23 mouse cellular contexts compared by ENCODE assay signal in the genomic region with DNA sequence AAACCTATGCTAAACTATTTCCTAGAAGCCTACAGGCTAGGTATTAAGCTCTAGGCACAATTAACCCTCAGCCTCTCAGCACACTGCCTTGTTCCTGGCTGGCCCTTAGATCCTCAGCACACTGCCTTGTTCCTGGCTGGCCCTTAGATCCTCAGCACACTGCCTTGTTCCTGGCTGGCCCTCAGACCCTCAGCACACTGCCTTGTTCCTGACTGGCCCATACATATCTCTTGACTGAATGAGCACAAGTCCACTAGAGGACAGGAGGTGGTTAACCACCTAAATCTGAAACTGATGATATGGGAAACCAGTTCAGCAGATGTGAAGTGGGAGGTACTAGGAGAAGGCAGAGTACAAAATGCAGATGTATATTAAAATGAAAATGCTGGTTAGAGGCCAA. TPM values are rescaled to one million over a fixed set of nuclear protein-coding genes. Genes with fewer than 3 reads are reported as not detected.
DNase-seq lines count a peak whose midpoint lies in the region; ATAC-seq and TF ChIP-seq lines count a peak whose summit lies in the region.
"Had no signal": no experiment of that assay in that cellular context is flagged by ENCODE, and none has a peak within 500 bp of the region (broad histone marks: within the 10 kb centered on the region; RNA-seq: fewer than 3 reads in every experiment).

No protein-coding gene starts in this region.

- peaks cover 12% of the 10 kb centered on the region for H3K4me1 ChIP-seq in heart, embryonic 10.5 days
- H3K4me1 ChIP-seq in kidney, embryonic 14.5 days (ENCODE audit: control insufficient read depth, insufficient read depth, low read length), result no peaks in the 10 kb centered on the region
- H3K4me1 ChIP-seq in lung, postnatal 0 days (ENCODE audit: insufficient read depth, low read depth, low read length), result no peaks in the 10 kb centered on the region
- H3K4me1 ChIP-seq: liver, embryonic 12.5 days had no signal

- H3K9ac ChIP-seq in kidney, embryonic 14.5 days (ENCODE audit: low read depth, low read length), result no peak overlapping the region
- no peak overlapping the region for H3K9ac ChIP-seq in lung, postnatal 0 days (replicated peaks; ENCODE audit: low read depth)
- H3K9ac ChIP-seq: forebrain, postnatal 0 days; hindbrain, embryonic 12.5 days; limb, embryonic 13.5 days; liver, embryonic 12.5 days; midbrain, embryonic 12.5 days; neural tube, embryonic 15.5 days had no signal

- H3K27me3 ChIP-seq in heart, embryonic 10.5 days (ENCODE audit: insufficient read depth, poor library complexity, severe bottlenecking), result no peaks in the 10 kb centered on the region
- H3K27me3 ChIP-seq in kidney, embryonic 14.5 days (ENCODE audit: control insufficient read depth, insufficient read depth, low read length), result no peaks in the 10 kb centered on the region
- H3K27me3 ChIP-seq in lung, postnatal 0 days (replicated peaks; ENCODE audit: insufficient read depth, low read length), result no peaks in the 10 kb centered on the region
- H3K27me3 ChIP-seq: hindbrain, embryonic 12.5 days; limb, embryonic 13.5 days; liver, embryonic 12.5 days; midbrain, embryonic 12.5 days; neural tube, embryonic 15.5 days had no signal

- H3K27ac ChIP-seq in heart, embryonic 10.5 days, result peak overlapping the region; percentile 64; the same call in 1 of the 2 replicates
- no peak overlapping the region for H3K27ac ChIP-seq in kidney, embryonic 14.5 days (ENCODE audit: low read depth, low read length)
- peak overlapping the region; percentile 34; the same call in 1 of the 2 replicates for H3K27ac ChIP-seq in lung, postnatal 0 days (ENCODE audit: low read length)
- H3K27ac ChIP-seq: forebrain, embryonic 10.5 days; hindbrain, embryonic 12.5 days; limb, embryonic 13.5 days; liver, embryonic 12.5 days; midbrain, embryonic 12.5 days; neural tube, embryonic 15.5 days had no signal

- no peak for TF ChIP-seq CTCF in lung, postnatal 0 days (IDR thresholded peaks at IDR 0.05)

- no peak for TF ChIP-seq EP300 in lung, postnatal 0 days (IDR thresholded peaks at IDR 0.05)

- no peak for ATAC-seq in kidney, embryonic 14.5 days (ENCODE audit: low FRiP score, low TSS enrichment)
- ATAC-seq in lung, postnatal 0 days, result peak; percentile 52
- ATAC-seq: forebrain, postnatal 0 days; liver, embryonic 12.5 days had no signal

- H3K4me2 ChIP-seq in kidney, embryonic 14.5 days (replicated peaks; ENCODE audit: low read depth, low read length), result no peak overlapping the region
- no peak overlapping the region for H3K4me2 ChIP-seq in lung, postnatal 0 days (replicated peaks; ENCODE audit: low read depth, low read length)
- H3K4me2 ChIP-seq: hindbrain, embryonic 12.5 days; limb, embryonic 13.5 days; liver, embryonic 12.5 days; midbrain, embryonic 12.5 days; neural tube, embryonic 15.5 days had no signal

- H3K36me3 ChIP-seq in heart, embryonic 10.5 days, result no peaks in the 10 kb centered on the region
- no peaks in the 10 kb centered on the region for H3K36me3 ChIP-seq in kidney, embryonic 14.5 days (ENCODE audit: control insufficient read depth, insufficient read depth, low read length)
- H3K36me3 ChIP-seq in lung, postnatal 0 days (ENCODE audit: insufficient read depth, low read length), result no peaks in the 10 kb centered on the region
- H3K36me3 ChIP-seq: forebrain, embryonic 10.5 days; hindbrain, embryonic 12.5 days; limb, embryonic 13.5 days; liver, embryonic 12.5 days; midbrain, embryonic 12.5 days; neural tube, embryonic 15.5 days had no signal

- DNase-seq in heart, embryonic 10.5 days (ENCODE audit: low spot score), result no peak
- no peak for DNase-seq in heart, adult 9 months (ENCODE audit: low spot score in 2 of 2)
- peak; percentile 15 for DNase-seq in kidney, adult 18-20 months
- no peak for DNase-seq in lung, postnatal 0 days (ENCODE audit: low spot score)
- no peak for DNase-seq in lung, postnatal 14 days
- no peak for DNase-seq in urinary bladder, postnatal 14 days (ENCODE audit: low spot score)
- DNase-seq: adrenal gland, postnatal 36 days; cerebellum, postnatal 10 days; forebrain, postnatal 0 days; gastrocnemius, postnatal 25 days; layer of hippocampus, adult 9-11 months; lung, adult 18-20 months; right cerebral cortex, adult 18-20 months; thymus, adult 18-20 months; thymus, postnatal 36 days had no signal

- no peaks in the 10 kb centered on the region for H3K9me3 ChIP-seq in heart, embryonic 10.5 days
- H3K9me3 ChIP-seq in kidney, embryonic 14.5 days (ENCODE audit: control insufficient read depth, low read length), result no peaks in the 10 kb centered on the region
- H3K9me3 ChIP-seq in lung, postnatal 0 days (ENCODE audit: low read length), result no peaks in the 10 kb centered on the region
- H3K9me3 ChIP-seq: forebrain, embryonic 10.5 days; hindbrain, embryonic 12.5 days; limb, embryonic 13.5 days; liver, embryonic 12.5 days; midbrain, embryonic 12.5 days; neural tube, embryonic 15.5 days had no signal

- no peak overlapping the region for H3K4me3 ChIP-seq in heart, embryonic 10.5 days
- H3K4me3 ChIP-seq in kidney, embryonic 14.5 days (ENCODE audit: low read length), result no peak overlapping the region
- no peak overlapping the region for H3K4me3 ChIP-seq in lung, postnatal 0 days (ENCODE audit: low read depth, low read length)
- H3K4me3 ChIP-seq: forebrain, embryonic 10.5 days; hindbrain, embryonic 12.5 days; limb, embryonic 13.5 days; liver, embryonic 12.5 days; midbrain, embryonic 12.5 days; neural tube, embryonic 15.5 days had no signal

RNA-seq across cellular contexts. Expression of gene Ckmt2, which starts 35.0 kb away (rescaled TPM):
- polyA plus RNA-seq in heart, embryonic 10.5 days (2016; fragmentation: Nextera tagmentation; extraction: Ambion mirVana), result 3.3 and 7.8 TPM in 2 replicates
- polyA plus RNA-seq in kidney, embryonic 14.5 days (2014; fragmentation: Nextera tagmentation; extraction: Ambion mirVana), result not detected in 2 replicates
- polyA plus RNA-seq in lung, postnatal 0 days (2015; fragmentation: Nextera tagmentation; extraction: Ambion mirVana), result 0.20 and 0.44 TPM in 2 replicates
- polyA plus RNA-seq: embryonic facial prominence, embryonic 11.5 days; forebrain, embryonic 10.5 days; forebrain, postnatal 0 days; hindbrain, embryonic 12.5 days; limb, embryonic 13.5 days; liver, embryonic 12.5 days; midbrain, embryonic 12.5 days had no signal
